Mouse (Mus musculus) forebrain, embryonic 16.5 days (tissue): ENCODE measurements around the gene Fkbp7. TPM values are rescaled to one million over a fixed set of nuclear protein-coding genes. Genes with fewer than 3 reads are reported as not detected.

ENCODE experiments used
- ATAC-seq: fragments of 200-750 bp; cut with Nextera tagmentation; 2 replicates; pipeline ENCODE4 v1.8.0; 2017; ENCODE audit warnings: mild to moderate bottlenecking, moderate library complexity
- H3K27ac ChIP-seq: fragments of 300-500 bp; sonication (generic); 2 replicates; pipeline ENCODE4 v1.5.1; 2014; ENCODE audit warnings: low read length, control low read depth
- H3K27me3 ChIP-seq: fragments of 300-500 bp; sonication (generic); replicated peaks from 2 replicates; pipeline ENCODE4 v1.6.1; 2014; ENCODE audit warnings: low read length; ENCODE audit not compliant: control insufficient read depth, insufficient read depth
- H3K36me3 ChIP-seq: fragments of 300-500 bp; sonication (generic); 2 replicates; pipeline ENCODE4 v1.6.1; 2014; ENCODE audit not compliant: control insufficient read depth, insufficient read depth
- H3K4me1 ChIP-seq: fragments of 300-500 bp; sonication (generic); replicated peaks from 2 replicates; pipeline ENCODE4 v1.6.1; 2014; ENCODE audit warnings: low read length; ENCODE audit not compliant: control insufficient read depth, insufficient read depth
- H3K4me2 ChIP-seq: fragments of 300-500 bp; sonication (generic); 2 replicates; pipeline ENCODE4 v1.6.1; 2014; ENCODE audit warnings: mild to moderate bottlenecking, low read length, control low read depth
- H3K4me3 ChIP-seq: fragments of 300-500 bp; sonication (generic); replicated peaks from 2 replicates; pipeline ENCODE4 v1.5.1; 2014; ENCODE audit warnings: mild to moderate bottlenecking, low read length, control low read depth
- H3K9ac ChIP-seq: fragments of 300-500 bp; sonication (generic); replicated peaks from 2 replicates; pipeline ENCODE4 v1.6.1; 2014; ENCODE audit warnings: low read depth, low read length, control low read depth
- H3K9me3 ChIP-seq: fragments of 300-500 bp; sonication (generic); 2 replicates; pipeline ENCODE4 v1.6.1; 2016; ENCODE audit warnings: low read length; ENCODE audit not compliant: control insufficient read depth
- WGBS: fragments of 180-500 bp; shearing (Covaris S2); extraction: QIAGEN DNeasy Blood & Tissue Kit; methylation state at CpG from one replicate; pipeline ENCODE4 v1.1.7; 2014; 5-methylcytosine and 5-hydroxymethylcytosine counted together
- polyA plus RNA-seq: library from polyadenylated mRNA; unstranded; fragments of >200 nt; fragmentation: Nextera tagmentation; extraction: Ambion mirVana; gene quantifications from 2 replicates; pipeline ENCODE4 v1.2.1, GENCODE M21; 2015

Fkbp7 gene
- polyA plus RNA-seq, 1 experiment from 2014 or later: 12.4 TPM

DNA sequence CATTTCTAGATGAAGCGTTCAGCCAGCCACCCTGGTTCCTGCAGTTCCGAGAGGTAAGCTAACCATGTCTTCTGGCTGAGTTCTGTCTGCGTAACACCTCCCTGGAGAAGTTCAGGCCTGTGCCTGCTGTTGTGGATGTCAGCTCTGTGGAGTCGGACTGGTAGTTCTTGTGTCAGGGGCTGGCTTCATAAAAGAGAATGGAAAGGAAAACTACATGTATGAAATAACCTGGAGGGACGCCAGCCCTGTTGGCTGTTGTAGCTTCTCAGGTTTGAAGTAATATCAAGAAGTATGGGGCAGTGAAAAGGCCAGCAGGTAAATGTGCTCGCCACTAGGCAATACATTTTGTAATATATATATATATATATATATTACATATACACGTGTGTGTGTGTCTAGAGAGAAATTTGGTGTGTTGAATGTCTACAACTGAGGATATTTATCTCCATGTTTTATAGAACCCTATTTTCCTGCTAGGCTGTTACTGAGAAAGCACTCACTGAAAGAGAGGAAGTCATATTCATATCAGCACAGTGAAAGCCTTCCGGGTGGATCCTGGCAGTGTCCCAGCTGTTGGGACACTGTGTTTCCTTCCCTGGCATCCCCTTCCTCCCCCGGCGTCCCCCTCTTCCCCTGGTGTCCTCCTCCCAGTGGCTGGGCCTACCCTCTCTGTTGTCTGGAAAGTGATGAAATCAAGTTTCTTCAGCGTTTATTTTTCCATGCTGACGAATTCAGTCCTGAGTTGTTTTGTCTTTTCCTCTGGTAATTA is 17.7 kb upstream of the Fkbp7 start:
- Histone ChIP-seq H3K4me2 (no peak overlapping the region), H3K27me3 (no peaks in the 10 kb centered on the region), H3K4me3 (no peak overlapping the region), H3K9ac (no peak overlapping the region), H3K36me3 (peaks cover 33% of the 10 kb centered on the region), H3K4me1 (no peaks in the 10 kb centered on the region), H3K9me3 (no peaks in the 10 kb centered on the region), H3K27ac (no peak overlapping the region)
- ATAC-seq: no peak
- 88% methylated on average over 12 of the region's 12 CpGs for WGBS

DNA sequence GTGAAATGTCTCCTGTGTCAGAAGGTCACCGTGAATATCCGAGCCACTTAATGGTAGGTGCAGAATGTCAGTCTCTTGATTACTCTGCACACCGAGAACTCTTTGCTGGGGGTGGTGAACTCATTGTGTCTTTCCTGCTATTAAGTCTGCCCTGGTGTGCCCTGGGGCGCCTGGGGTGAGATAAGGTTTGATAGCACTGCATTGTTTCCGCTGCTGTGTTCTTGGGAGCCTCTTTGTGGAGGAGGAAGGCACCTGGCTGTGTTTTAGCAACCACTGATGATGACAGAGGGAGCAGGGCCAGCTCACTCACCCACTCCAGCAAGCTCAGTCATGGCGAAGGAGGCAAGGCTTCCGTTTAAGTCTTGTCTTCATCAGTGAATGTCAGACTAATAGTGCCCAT is 15.2 kb upstream of the Fkbp7 start:
- Histone ChIP-seq H3K4me3 (no peak overlapping the region), H3K9me3 (no peaks in the 10 kb centered on the region), H3K27ac (no peak overlapping the region), H3K36me3 (peaks cover 24% of the 10 kb centered on the region), H3K4me2 (no peak overlapping the region), H3K9ac (no peak overlapping the region), H3K4me1 (no peaks in the 10 kb centered on the region), H3K27me3 (no peaks in the 10 kb centered on the region)
- ATAC-seq: no peak
- 72% methylated on average over 7 of the region's 7 CpGs for WGBS

DNA sequence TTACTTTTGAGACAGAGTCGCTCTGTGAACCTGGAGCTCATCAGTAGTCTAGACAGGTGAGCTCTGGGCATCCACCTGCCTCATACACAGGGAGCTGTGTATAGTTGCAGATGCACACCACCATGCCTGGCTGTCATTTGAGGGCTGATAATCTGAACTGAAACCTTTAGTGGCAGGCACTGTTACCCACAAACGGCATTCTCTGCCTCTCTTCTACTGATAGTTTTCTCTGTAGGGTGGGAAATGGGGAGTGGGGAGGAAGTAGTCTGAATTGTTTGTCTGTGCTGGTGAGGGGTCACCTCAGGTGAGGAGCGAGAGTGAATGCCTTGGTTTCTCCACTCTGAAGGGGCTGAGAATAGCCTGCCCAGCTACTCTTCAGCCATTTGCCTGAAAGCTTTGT is 14.7 kb upstream of the Fkbp7 start:
- Histone ChIP-seq H3K36me3 (peaks cover 22% of the 10 kb centered on the region), H3K27me3 (no peaks in the 10 kb centered on the region), H3K4me3 (no peak overlapping the region), H3K4me1 (no peaks in the 10 kb centered on the region), H3K4me2 (no peak overlapping the region), H3K27ac (no peak overlapping the region), H3K9ac (no peak overlapping the region), H3K9me3 (no peaks in the 10 kb centered on the region)
- no peak for ATAC-seq
- 82% methylated on average over 3 of the region's 3 CpGs for WGBS

DNA sequence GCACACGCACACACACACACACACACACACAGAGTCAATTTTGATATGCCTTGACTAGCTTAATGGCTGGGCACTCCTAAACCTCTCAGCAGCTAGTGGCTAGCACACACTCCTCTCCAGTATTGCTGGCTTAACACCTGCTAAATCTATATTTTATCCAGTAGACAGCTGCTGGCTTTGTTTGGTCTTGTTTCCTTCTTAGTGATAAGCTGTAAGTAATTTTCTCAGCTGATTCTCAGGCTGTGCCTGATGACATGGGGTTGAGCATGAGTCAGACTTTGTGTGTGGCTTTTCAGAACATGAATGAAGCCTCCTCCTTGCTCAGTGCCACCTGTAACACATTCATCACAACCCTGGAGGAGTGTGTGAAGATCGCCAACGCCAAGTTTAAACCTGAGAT is 14.1 kb upstream of the Fkbp7 start:
- ATAC-seq: no peak
- 93% methylated on average over 3 of the region's 3 CpGs for WGBS
- H3K4me1 ChIP-seq: no peaks in the 10 kb centered on the region
- no peaks in the 10 kb centered on the region for H3K27me3 ChIP-seq
- no peaks in the 10 kb centered on the region for H3K9me3 ChIP-seq
- H3K9ac ChIP-seq: no peak overlapping the region
- H3K4me2 ChIP-seq: no peak overlapping the region
- H3K27ac ChIP-seq: no peak overlapping the region
- H3K4me3 ChIP-seq: no peak overlapping the region
- peaks cover 19% of the 10 kb centered on the region for H3K36me3 ChIP-seq

DNA sequence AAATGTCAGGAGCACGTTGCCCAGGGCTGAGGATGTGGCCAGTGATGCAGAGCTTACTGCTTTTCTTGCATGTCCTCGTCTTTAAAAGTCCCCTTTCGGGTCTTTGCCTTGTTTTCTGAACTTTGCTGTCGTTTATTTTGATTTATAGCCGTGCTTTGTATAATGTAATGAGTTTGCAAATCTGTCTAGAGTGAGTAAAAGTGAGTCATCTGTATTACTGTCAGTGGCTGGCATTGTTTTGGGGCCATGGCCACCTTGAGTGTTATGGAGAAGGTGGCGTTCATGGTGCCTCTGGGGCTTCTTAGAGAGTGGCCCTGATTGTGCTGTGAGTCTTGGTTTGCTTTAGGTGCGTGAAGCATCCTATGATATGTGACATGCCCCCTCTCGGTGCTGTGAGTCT is 9.4 kb upstream of the Fkbp7 start:
- no peak overlapping the region for H3K4me3 ChIP-seq
- no peaks in the 10 kb centered on the region for H3K27me3 ChIP-seq
- H3K36me3 ChIP-seq: peaks cover 16% of the 10 kb centered on the region
- no peak overlapping the region for H3K9ac ChIP-seq
- 92% methylated on average over 8 of the region's 8 CpGs for WGBS
- no peak overlapping the region for H3K4me2 ChIP-seq
- H3K9me3 ChIP-seq: no peaks in the 10 kb centered on the region
- ATAC-seq: no peak
- H3K4me1 ChIP-seq: no peaks in the 10 kb centered on the region
- no peak overlapping the region for H3K27ac ChIP-seq

DNA sequence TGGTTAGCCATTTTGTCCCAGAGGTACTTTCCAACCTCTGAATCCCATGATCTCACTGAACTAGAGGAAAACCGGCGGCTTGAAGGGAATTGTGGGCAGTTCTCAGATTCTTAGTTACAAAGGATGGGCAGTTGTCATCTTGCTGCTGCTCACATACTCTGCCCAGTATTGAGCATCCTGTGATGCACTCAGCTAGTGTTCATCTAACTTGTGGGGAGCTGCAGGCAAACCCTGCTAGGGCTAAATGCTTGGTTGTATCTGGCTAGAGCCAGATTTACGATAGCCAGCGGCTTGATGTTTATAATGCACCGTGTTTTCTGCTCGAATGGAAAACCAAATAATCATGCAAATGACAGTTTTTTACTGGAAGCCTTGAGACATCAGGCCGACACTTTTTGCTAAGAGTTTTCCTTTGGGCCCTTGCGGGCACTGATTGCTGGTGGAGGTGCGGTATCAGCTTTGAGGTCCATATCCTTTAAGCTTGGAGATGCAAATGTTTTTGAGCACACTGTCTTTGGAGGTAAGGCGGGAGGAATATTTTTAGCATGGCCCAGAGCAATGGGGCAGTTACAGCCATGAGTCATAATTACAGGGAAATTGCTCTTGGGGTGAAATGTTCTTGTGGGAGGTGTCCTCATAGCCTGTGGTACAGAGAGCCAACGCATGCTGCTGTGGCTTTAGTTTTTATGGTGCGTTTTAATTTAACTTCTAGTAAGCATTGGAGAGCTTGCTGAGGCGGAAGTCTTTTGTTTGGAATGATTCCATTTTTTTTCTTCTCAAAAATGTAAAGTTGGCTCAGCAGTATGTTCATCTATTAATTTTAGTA is 3.7 kb upstream of the Fkbp7 start:
- no peak for ATAC-seq
- H3K4me2 ChIP-seq: peak overlapping the region; percentile 77
- peak overlapping the region; percentile 88 for H3K4me3 ChIP-seq
- H3K27me3 ChIP-seq: no peaks in the 10 kb centered on the region
- H3K27ac ChIP-seq: no peak overlapping the region
- WGBS: 53% methylated on average over 13 of the region's 13 CpGs
- peak overlapping the region; percentile 42 for H3K9ac ChIP-seq
- H3K36me3 ChIP-seq: no peaks in the 10 kb centered on the region
- H3K4me1 ChIP-seq: peaks cover 28% of the 10 kb centered on the region
- H3K9me3 ChIP-seq: no peaks in the 10 kb centered on the region

DNA sequence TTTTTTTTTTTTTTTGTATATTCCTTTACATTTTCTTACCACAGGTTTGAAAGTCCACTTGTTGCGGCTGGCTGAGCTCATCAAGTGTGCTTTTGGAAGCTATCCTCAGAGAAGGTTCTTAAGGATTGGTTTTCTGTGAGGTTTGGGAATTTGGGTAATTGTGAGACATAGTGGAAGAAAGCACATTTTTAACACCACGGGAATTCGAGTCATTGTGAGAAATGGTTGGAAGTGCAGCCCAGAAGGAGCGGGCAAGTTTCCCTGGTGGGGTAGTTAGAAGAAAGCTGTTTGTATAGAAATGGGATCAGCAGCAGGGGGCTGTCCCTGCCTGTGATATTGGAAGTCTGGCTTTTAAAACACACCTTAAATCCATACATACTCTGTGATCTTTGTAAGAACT is 3.0 kb upstream of the Fkbp7 start:
- Histone ChIP-seq H3K36me3 (no peaks in the 10 kb centered on the region), H3K9ac (peak overlapping the region; percentile 87), H3K4me2 (peak overlapping the region; percentile 77), H3K9me3 (no peaks in the 10 kb centered on the region), H3K27ac (no peak overlapping the region), H3K27me3 (no peaks in the 10 kb centered on the region), H3K4me3 (peak overlapping the region; percentile 88), H3K4me1 (peaks cover 29% of the 10 kb centered on the region)
- WGBS: 11% methylated on average over 4 of the region's 4 CpGs
- no peak for ATAC-seq

DNA sequence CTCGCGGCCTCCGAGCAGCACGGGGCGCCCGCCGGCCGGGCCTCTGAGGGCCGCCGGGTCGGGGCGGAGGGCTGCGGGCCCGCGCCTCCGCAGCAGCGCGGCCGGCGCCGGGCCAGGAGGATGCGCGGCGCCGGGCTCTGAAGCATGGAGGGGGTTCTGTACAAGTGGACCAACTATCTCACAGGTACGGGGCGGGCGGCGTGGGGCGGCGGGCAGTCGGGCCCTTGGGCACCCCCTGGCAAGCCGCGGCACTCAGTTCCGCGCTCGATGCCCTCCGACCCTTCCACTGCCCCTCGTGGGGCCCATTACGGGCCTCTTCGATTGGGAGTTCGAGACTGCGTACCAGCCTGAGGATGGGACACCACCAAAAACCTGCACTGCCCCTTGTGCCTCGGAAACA is 2.5 kb upstream of the Fkbp7 start:
- peak; percentile 45 for ATAC-seq
- WGBS: under 1% methylated on average over 34 of the region's 44 CpGs

DNA sequence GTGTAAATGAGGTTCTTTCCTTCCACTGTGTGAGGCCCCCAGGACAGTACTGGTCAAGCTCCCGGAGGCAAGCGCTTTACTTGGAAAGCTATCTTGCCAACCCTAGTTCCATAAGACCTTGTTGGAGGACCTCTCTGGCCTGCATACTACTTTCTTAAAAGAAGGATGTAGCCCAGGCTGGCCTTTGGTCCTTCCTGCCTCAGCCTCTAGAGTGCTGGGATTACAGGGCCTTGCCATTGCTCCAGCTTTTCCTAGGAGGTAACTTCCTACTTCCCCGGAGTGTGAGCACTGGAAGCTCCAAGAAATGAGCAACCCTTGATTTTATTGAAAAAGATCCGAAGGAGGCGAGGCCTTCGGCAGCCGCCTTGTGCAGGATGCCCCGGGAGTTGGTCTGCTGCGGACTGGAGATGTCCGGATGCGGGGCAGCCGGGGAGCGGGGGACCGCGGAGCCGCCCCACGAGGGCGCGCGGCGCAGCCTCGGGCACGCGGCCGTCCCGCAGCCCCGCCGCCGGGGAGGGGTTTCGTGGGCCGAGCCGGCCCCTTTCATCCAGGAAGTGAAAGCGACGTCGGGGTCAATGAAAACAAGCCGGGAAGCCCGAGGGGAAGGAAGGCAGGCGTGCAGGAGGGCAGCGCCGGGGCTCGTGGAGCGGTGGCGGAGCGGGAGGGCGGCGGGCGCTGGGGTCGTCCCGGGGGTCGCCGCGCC is 2.0 kb upstream of the Fkbp7 start, which contains the start of gene Plekha3:
Gene Plekha3, plus strand, starts transcription at position 557 of the 703 bp plus-strand sequence.
- Histone ChIP-seq H3K4me2 (peak within 1 kb of the TSS; percentile 77), H3K36me3 (no peaks in the 10 kb centered on the region), H3K27ac (peak within 1 kb of the TSS; percentile 81), H3K4me3 (peak within 1 kb of the TSS; percentile 88), H3K27me3 (no peaks in the 10 kb centered on the region), H3K4me1 (peaks cover 29% of the 10 kb centered on the region), H3K9me3 (no peaks in the 10 kb centered on the region), H3K9ac (peak within 1 kb of the TSS; percentile 87)
- WGBS: 5% methylated on average over 39 of the region's 52 CpGs
- ATAC-seq: peak; percentile 70

More for the DNA sequence above, 2.5 kb upstream of the Fkbp7 start:
- Histone ChIP-seq H3K36me3 (no peaks in the 10 kb centered on the region), H3K9ac (peak overlapping the region; percentile 87), H3K4me3 (peak overlapping the region; percentile 88), H3K27me3 (no peaks in the 10 kb centered on the region), H3K4me1 (peaks cover 29% of the 10 kb centered on the region), H3K9me3 (no peaks in the 10 kb centered on the region), H3K4me2 (peak overlapping the region; percentile 77), H3K27ac (peak overlapping the region; percentile 81)
